Mouse (Mus musculus) CH12.LX (cell line): ENCODE measurements around the gene Jtb. TPM values are rescaled to one million over a fixed set of nuclear protein-coding genes. Genes with fewer than 3 reads are reported as not detected.

Experiments
- DNase-seq: peaks from one replicate; pipeline ENCODE4 v3.0.0-alpha.2; 2013; ENCODE audit errors: extremely low read depth
- H3K27ac ChIP-seq: 2 replicates; pipeline ENCODE4 v1.5.1; 2012; ENCODE audit warnings: low read depth, mild to moderate bottlenecking, control low read depth, moderate library complexity; ENCODE audit not compliant: insufficient read depth
- H3K27me3 ChIP-seq: replicated peaks from 2 replicates; pipeline ENCODE3; 2012; ENCODE audit warnings: inconsistent platforms
- H3K36me3 ChIP-seq, 2 experiments: replicated peaks in 1 of 2; 2 replicates each; pipeline versions ENCODE3 to v1.6.1; 2012; ENCODE audit warnings: inconsistent platforms in 1 of 2, low read length in 1 of 2, mild to moderate bottlenecking in 1 of 2, mixed read lengths in 1 of 2, moderate library complexity in 1 of 2; ENCODE audit not compliant: control insufficient read depth in 1 of 2, insufficient read depth in 1 of 2
- H3K4me1 ChIP-seq, 2 experiments: 2 replicates each; pipeline ENCODE4 v1.6.1; 2012; ENCODE audit warnings: inconsistent platforms in 1 of 2, moderate library complexity in 1 of 2; ENCODE audit not compliant: insufficient read depth in 2 of 2, control insufficient read depth in 1 of 2
- H3K4me2 ChIP-seq: 2 replicates; pipeline ENCODE4 v1.6.1; 2012; ENCODE audit warnings: low read depth, mild to moderate bottlenecking, control low read depth; ENCODE audit not compliant: poor library complexity, insufficient read depth, severe bottlenecking
- H3K4me3 ChIP-seq, 3 experiments: fragments of 150-350 bp in 1 of 3; sonication (generic) in 1 of 3; replicated peaks in 1 of 3; 2 replicates each; pipeline versions ENCODE3 to v1.5.1; 2011 to 2012; ENCODE audit warnings: low read depth in 2 of 3, low read length in 2 of 3, mild to moderate bottlenecking in 2 of 3, moderate library complexity in 2 of 3, control low read depth in 1 of 3, improper control_type of control experiment in 1 of 3, inconsistent platforms in 1 of 3, mixed read lengths in 1 of 3; ENCODE audit not compliant: poor library complexity in 1 of 3
- H3K79me2 ChIP-seq: replicated peaks from 2 replicates; pipeline ENCODE4 v1.6.1; 2012; ENCODE audit warnings: mild to moderate bottlenecking, moderate library complexity; ENCODE audit not compliant: control insufficient read depth, poor library complexity, insufficient read depth, severe bottlenecking; ENCODE audit errors: extremely low read depth
- H3K9ac ChIP-seq: 2 replicates; pipeline ENCODE4 v1.6.1; 2012; ENCODE audit warnings: low read depth, mild to moderate bottlenecking, control low read depth, moderate library complexity; ENCODE audit not compliant: insufficient read depth
- H3K9me3 ChIP-seq: replicated peaks from 2 replicates; pipeline ENCODE3; 2012; ENCODE audit warnings: low read length, inconsistent platforms, mixed read lengths
- E2F4 ChIP-seq: IDR thresholded peaks from 2 replicates; pipeline ENCODE4 v1.6.1; 2011; ENCODE audit warnings: low read depth, low read length, improper control_type of control experiment; ENCODE audit not compliant: insufficient replicate concordance
- ELF1 ChIP-seq: IDR thresholded peaks from 2 replicates; pipeline ENCODE4 v1.6.1; 2014; ENCODE audit warnings: low read depth, mild to moderate bottlenecking, inconsistent platforms, low read length, improper control_type of control experiment
- ETS1 ChIP-seq: conservative IDR thresholded peaks from 2 replicates; pipeline ENCODE4 v1.6.1; 2012; ENCODE audit warnings: low read depth, mild to moderate bottlenecking, inconsistent platforms, low read length, improper control_type of control experiment, moderate library complexity
- GABPA ChIP-seq: IDR thresholded peaks from 2 replicates; pipeline ENCODE4 v1.6.1; 2012; ENCODE audit warnings: low read depth, low read length, improper control_type of control experiment, inconsistent platforms; ENCODE audit not compliant: insufficient replicate concordance
- HCFC1 ChIP-seq: IDR thresholded peaks from 2 replicates; pipeline ENCODE4 v1.6.1; 2012; ENCODE audit warnings: low read depth, mild to moderate bottlenecking, inconsistent platforms, low read length, improper control_type of control experiment
- JUND ChIP-seq: conservative IDR thresholded peaks from 2 replicates; pipeline ENCODE4 v1.6.1; 2011; ENCODE audit warnings: low read depth, low read length, improper control_type of control experiment
- KAT2A ChIP-seq: IDR thresholded peaks from 2 replicates; pipeline ENCODE4 v1.6.1; 2012; ENCODE audit warnings: low read length, improper control_type of control experiment, inconsistent platforms; ENCODE audit not compliant: insufficient replicate concordance
- MAFK ChIP-seq: IDR thresholded peaks from 2 replicates; pipeline ENCODE4 v1.6.1; 2011; ENCODE audit warnings: low read length, improper control_type of control experiment; ENCODE audit not compliant: insufficient replicate concordance
- MAX ChIP-seq: IDR thresholded peaks from 2 replicates; pipeline ENCODE4 v1.6.1; 2011; ENCODE audit warnings: low read length, improper control_type of control experiment
- MAZ ChIP-seq: IDR thresholded peaks from 2 replicates; pipeline ENCODE4 v1.6.1; 2012; ENCODE audit warnings: low read depth, mild to moderate bottlenecking, inconsistent platforms, low read length, improper control_type of control experiment, moderate library complexity
- MEF2A ChIP-seq: IDR thresholded peaks from 2 replicates; pipeline ENCODE4 v1.6.1; 2014; ENCODE audit warnings: low read depth, mild to moderate bottlenecking, inconsistent platforms, low read length, improper control_type of control experiment, borderline replicate concordance
- MXI1 ChIP-seq: IDR thresholded peaks from 2 replicates; pipeline ENCODE4 v1.6.1; 2011; ENCODE audit warnings: mild to moderate bottlenecking, low read depth, low read length, improper control_type of control experiment
- MYC ChIP-seq: IDR thresholded peaks from 2 replicates; pipeline ENCODE4 v1.6.1; 2011; ENCODE audit warnings: low read depth, mild to moderate bottlenecking, improper control_type of control experiment, low read length
- NELFE ChIP-seq: IDR thresholded peaks from 2 replicates; pipeline ENCODE4 v1.6.1; 2011; ENCODE audit warnings: low read depth, low read length, improper control_type of control experiment
- NRF1 ChIP-seq: IDR thresholded peaks from 2 replicates; pipeline ENCODE4 v1.6.1; 2014; ENCODE audit warnings: low read depth, mild to moderate bottlenecking, inconsistent platforms, low read length, improper control_type of control experiment, moderate library complexity
- POLR2AphosphoS2 ChIP-seq: IDR thresholded peaks from 2 replicates; pipeline ENCODE4 v1.6.1; 2011; ENCODE audit warnings: low read depth, low read length, improper control_type of control experiment
- RAD21 ChIP-seq: IDR thresholded peaks from 2 replicates; pipeline ENCODE4 v1.6.1; 2011; ENCODE audit warnings: low read depth, mild to moderate bottlenecking, low read length, improper control_type of control experiment, moderate library complexity
- RCOR1 ChIP-seq: conservative IDR thresholded peaks from 2 replicates; pipeline ENCODE4 v1.6.1; 2012; ENCODE audit warnings: low read depth, mild to moderate bottlenecking, inconsistent platforms, low read length, improper control_type of control experiment
- USF2 ChIP-seq: conservative IDR thresholded peaks from 2 replicates; pipeline ENCODE4 v1.6.1; 2011; ENCODE audit warnings: low read depth, low read length, improper control_type of control experiment
- ZC3H11A ChIP-seq: IDR thresholded peaks from 2 replicates; pipeline ENCODE4 v1.6.1; 2012; ENCODE audit warnings: low read depth, mild to moderate bottlenecking, inconsistent platforms, low read length, improper control_type of control experiment
- ZKSCAN1 ChIP-seq: IDR thresholded peaks from 2 replicates; pipeline ENCODE4 v1.6.1; 2012; ENCODE audit warnings: low read depth, inconsistent platforms, low read length, improper control_type of control experiment, borderline replicate concordance
- ZMIZ1 ChIP-seq: IDR thresholded peaks from 2 replicates; pipeline ENCODE4 v1.6.1; 2012; ENCODE audit warnings: low read depth, mild to moderate bottlenecking, inconsistent platforms, low read length, improper control_type of control experiment
- ZNF384 ChIP-seq: IDR thresholded peaks from 2 replicates; pipeline ENCODE4 v1.6.1; 2012; ENCODE audit warnings: low read depth, low read length, improper control_type of control experiment, inconsistent platforms
- dilution Hi-C: fragments of 300-500 bp; cut with MboI; formaldehyde crosslinking; loops from 2 replicates; pipeline ENCODE4 v1.14.3; 2020; ENCODE audit warnings: low sequenced_read_pairs; ENCODE audit not compliant: extremely low pct_unique_long_range_greater_than_20kb, extremely low pct_ligation_motif_present
- in situ Hi-C: fragments of 300-500 bp; cut with MboI; formaldehyde crosslinking; loops from 3 replicates; pipeline ENCODE4 v1.14.3; 2019; ENCODE audit warnings: low sequenced_read_pairs, low pct_ligation_motif_present, low pct_unique_long_range_greater_than_20kb, mixed read lengths
- polyA plus RNA-seq: library from polyadenylated mRNA; unstranded; fragments of >175 nt; gene quantifications from 2 replicates; pipeline ENCODE4 v1.2.1, GENCODE M21; 2012; ENCODE audit warnings: low read depth; ENCODE audit not compliant: insufficient read length
- total RNA-seq, 2 experiments: library from RNA; depleted of rRNA; stranded (reverse); fragments of 300-350 nt in 1 of 2; fragments of >200 nt in 1 of 2; gene quantifications; 2 replicates each; pipeline ENCODE4 v1.2.3; 2012 to 2014

The Jtb gene
- total and polyA plus RNA-seq, 3 experiments: 50.8 to 73.6 (median 54.2) TPM

GRCm38 (mm10) chr3:90268971-90269370 is 37.6 kb downstream of the Jtb start:
- dilution Hi-C loops: no loop called here
- DNase-seq: no peak
- Histone ChIP-seq H3K27me3 (no peaks in the 10 kb centered on the region), H3K79me2 (peaks cover 28% of the 10 kb centered on the region), H3K36me3 (peaks cover 57 to 69% of the 10 kb centered on the region in 2 experiments), H3K9me3 (no peaks in the 10 kb centered on the region), H3K4me3 (no peak overlapping the region)
- in situ Hi-C loops: no loop called here
- TF ChIP-seq ELF1: no peak
- TF ChIP-seq ZC3H11A: no peak
- TF ChIP-seq USF2: no peak
- TF ChIP-seq ZMIZ1: no peak
- no peak for TF ChIP-seq E2F4
- TF ChIP-seq POLR2AphosphoS2: no peak
- no peak for TF ChIP-seq RAD21
- no peak for TF ChIP-seq MAX
- no peak for TF ChIP-seq MEF2A
- TF ChIP-seq, all 38 proteins: peak for 0
- H3K27ac ChIP-seq: no peak overlapping the region
- no peak overlapping the region for H3K9ac ChIP-seq
- peaks cover 16 to 27% of the 10 kb centered on the region in 2 experiments for H3K4me1 ChIP-seq
- H3K4me2 ChIP-seq: no peak overlapping the region

DNA sequence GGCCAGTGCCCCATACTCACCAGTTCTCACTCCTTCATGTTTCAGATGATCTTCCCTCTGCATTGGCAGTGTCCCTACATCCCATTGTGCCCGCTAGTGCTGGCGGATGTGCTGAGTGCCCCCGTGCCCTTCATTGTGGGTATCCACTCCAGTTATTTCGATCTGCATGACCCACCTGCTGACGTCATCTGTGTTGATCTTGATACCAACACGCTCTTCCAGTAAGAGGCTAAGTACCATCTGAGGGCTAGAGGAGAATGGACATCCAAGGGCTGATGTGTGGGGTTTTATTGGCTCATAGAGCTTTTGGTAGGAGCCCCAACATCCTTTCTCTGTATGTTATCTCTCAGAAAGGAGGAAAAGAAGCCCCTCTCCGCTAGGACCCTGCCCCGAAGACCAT is 39.4 kb downstream of the Jtb start:
- in situ Hi-C loops: no loop called here
- peaks cover 13 to 20% of the 10 kb centered on the region in 2 experiments for H3K4me1 ChIP-seq
- no peaks in the 10 kb centered on the region for H3K27me3 ChIP-seq

DNA sequence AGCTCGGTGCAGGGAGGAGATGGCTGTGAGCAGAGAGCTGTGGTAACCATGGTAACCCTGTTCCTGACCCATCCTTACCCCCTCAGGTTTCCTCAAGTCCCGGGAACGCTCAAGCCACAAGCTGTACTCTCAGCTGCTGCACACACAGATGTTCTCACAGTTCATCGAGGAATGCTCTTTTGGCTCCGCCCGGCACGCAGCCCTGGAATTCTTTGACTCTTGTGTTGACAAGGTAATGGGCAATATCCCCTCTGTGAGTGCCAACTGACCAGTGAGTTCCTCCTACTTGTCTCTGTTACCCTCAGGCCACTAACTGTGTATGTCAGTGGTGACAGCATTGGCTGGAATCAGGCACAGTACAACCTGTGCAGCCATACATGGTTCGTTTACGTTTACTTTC is 40.8 kb downstream of the Jtb start:
- Histone ChIP-seq H3K4me1 (peaks cover 13 to 20% of the 10 kb centered on the region in 2 experiments), H3K4me2 (no peak overlapping the region), H3K9ac (no peak overlapping the region), H3K27me3 (no peaks in the 10 kb centered on the region), H3K27ac (no peak overlapping the region), H3K4me3 (no peak overlapping the region), H3K36me3 (peaks cover 85 to 97% of the 10 kb centered on the region in 2 experiments), H3K9me3 (no peaks in the 10 kb centered on the region), H3K79me2 (peaks cover 20% of the 10 kb centered on the region)
- no peak for TF ChIP-seq GABPA
- no peak for TF ChIP-seq MAZ
- TF ChIP-seq USF2: no peak
- no peak for TF ChIP-seq E2F4
- no peak for TF ChIP-seq ZNF384
- no peak for TF ChIP-seq POLR2AphosphoS2
- no peak for TF ChIP-seq ELF1
- no peak for TF ChIP-seq MXI1
- TF ChIP-seq NELFE: no peak
- TF ChIP-seq MAFK: no peak
- no peak for TF ChIP-seq MAX
- no peak for TF ChIP-seq ZKSCAN1
- TF ChIP-seq JUND: no peak
- no peak for TF ChIP-seq ETS1
- no peak for TF ChIP-seq MYC
- no peak for TF ChIP-seq KAT2A
- no peak for TF ChIP-seq RCOR1
- no peak for TF ChIP-seq HCFC1
- no peak for TF ChIP-seq NRF1
- DNase-seq: no peak
- dilution Hi-C loops (no loop called here), in situ Hi-C loops (no loop called here)

More for the DNA sequence above, 39.4 kb downstream of the Jtb start:
- Histone ChIP-seq H3K9me3 (no peaks in the 10 kb centered on the region), H3K4me2 (no peak overlapping the region), H3K27ac (no peak overlapping the region), H3K79me2 (peaks cover 28% of the 10 kb centered on the region), H3K36me3 (peaks cover 72 to 83% of the 10 kb centered on the region in 2 experiments), H3K4me3 (no peak overlapping the region), H3K9ac (no peak overlapping the region)
- dilution Hi-C loops: no loop called here
- no peak for DNase-seq
- TF ChIP-seq RAD21 (no peak), USF2 (no peak)
